12 mouse cellular contexts compared by ENCODE assay signal in genomic region chr8:64422200-64422849, GRCm38 (mm10).
DNase-seq lines count a peak whose midpoint lies in the region; ATAC-seq lines count a peak whose summit lies in the region.
"Had no signal": no experiment of that assay in that cellular context is flagged by ENCODE, and none has a peak within 500 bp of the region (broad histone marks: within the 10 kb centered on the region; RNA-seq: fewer than 3 reads in every experiment).

No protein-coding gene starts in this region.

- H3K27me3 ChIP-seq in neural tube, embryonic 11.5 days (ENCODE audit: control insufficient read depth, insufficient read depth, low read length), result no peaks in the 10 kb centered on the region
- H3K27me3 ChIP-seq in hindbrain, embryonic 13.5 days, result no peaks in the 10 kb centered on the region
- H3K27me3 ChIP-seq in midbrain, embryonic 16.5 days (ENCODE audit: control insufficient read depth, insufficient read depth, low read depth, low read length), result no peaks in the 10 kb centered on the region
- H3K27me3 ChIP-seq: liver, embryonic 15.5 days had no signal

- no peak overlapping the region for H3K4me2 ChIP-seq in neural tube, embryonic 11.5 days (ENCODE audit: low read depth)
- H3K4me2 ChIP-seq in hindbrain, embryonic 13.5 days, result peak overlapping the region; percentile 9; the same call in 1 of the 2 replicates
- H3K4me2 ChIP-seq in midbrain, embryonic 16.5 days (ENCODE audit: low read length), result no peak overlapping the region
- H3K4me2 ChIP-seq: liver, embryonic 15.5 days had no signal

- 41% methylated on average over 8 of the region's 8 CpGs for WGBS in neural tube, embryonic 11.5 days
- WGBS in hindbrain, embryonic 13.5 days, result 17% methylated on average over 8 of the region's 8 CpGs
- 9% methylated on average over 8 of the region's 8 CpGs for WGBS in midbrain, embryonic 16.5 days

- no peaks in the 10 kb centered on the region for H3K36me3 ChIP-seq in neural tube, embryonic 11.5 days (ENCODE audit: control insufficient read depth, insufficient read depth, low read length)
- no peaks in the 10 kb centered on the region for H3K36me3 ChIP-seq in hindbrain, embryonic 13.5 days
- no peaks in the 10 kb centered on the region for H3K36me3 ChIP-seq in midbrain, embryonic 16.5 days (ENCODE audit: control insufficient read depth, insufficient read depth, low read length)
- H3K36me3 ChIP-seq: liver, embryonic 15.5 days had no signal

- H3K27ac ChIP-seq in neural tube, embryonic 11.5 days (ENCODE audit: low read depth, low read length), result no peak overlapping the region
- H3K27ac ChIP-seq in hindbrain, embryonic 13.5 days, result peak overlapping the region; percentile 23; the same call in 1 of the 2 replicates
- H3K27ac ChIP-seq in midbrain, embryonic 16.5 days (ENCODE audit: low read length), result no peak overlapping the region
- H3K27ac ChIP-seq: liver, embryonic 15.5 days had no signal

- no peak overlapping the region for H3K4me3 ChIP-seq in neural tube, embryonic 11.5 days (ENCODE audit: low read depth, low read length)
- no peak overlapping the region for H3K4me3 ChIP-seq in hindbrain, embryonic 13.5 days
- no peak overlapping the region for H3K4me3 ChIP-seq in midbrain, embryonic 16.5 days (ENCODE audit: low read depth, low read length)
- H3K4me3 ChIP-seq: liver, embryonic 15.5 days had no signal

- H3K9me3 ChIP-seq in neural tube, embryonic 11.5 days (ENCODE audit: control insufficient read depth, low read length), result no peaks in the 10 kb centered on the region
- H3K9me3 ChIP-seq in hindbrain, embryonic 13.5 days, result no peaks in the 10 kb centered on the region
- H3K9me3 ChIP-seq in midbrain, embryonic 16.5 days (replicated peaks; ENCODE audit: control insufficient read depth, low read length, poor library complexity, severe bottlenecking), result no peaks in the 10 kb centered on the region
- H3K9me3 ChIP-seq: liver, embryonic 15.5 days had no signal

- no peak overlapping the region for H3K9ac ChIP-seq in neural tube, embryonic 11.5 days (ENCODE audit: low read length)
- no peak overlapping the region for H3K9ac ChIP-seq in hindbrain, embryonic 13.5 days
- no peak overlapping the region for H3K9ac ChIP-seq in midbrain, embryonic 16.5 days (ENCODE audit: low read depth, low read length)
- H3K9ac ChIP-seq: liver, embryonic 15.5 days had no signal

- peak; percentile 60; the same call in 1 of the 2 replicates for ATAC-seq in neural tube, embryonic 11.5 days (ENCODE audit: insufficient read depth, low FRiP score, low TSS enrichment)
- peak; percentile 74 for ATAC-seq in hindbrain, embryonic 13.5 days (ENCODE audit: low FRiP score)
- ATAC-seq in midbrain, embryonic 16.5 days, result peak; percentile 80
- no peak for ATAC-seq in erythroblast, adult 5-6 weeks (replicated peaks; ENCODE audit: low FRiP score, poor library complexity, severe bottlenecking)

- peaks cover 4% of the 10 kb centered on the region; the same call in 1 of the 2 replicates for H3K4me1 ChIP-seq in neural tube, embryonic 11.5 days (ENCODE audit: control insufficient read depth, insufficient read depth, low read length)
- H3K4me1 ChIP-seq in hindbrain, embryonic 13.5 days (replicated peaks), result peaks cover 17% of the 10 kb centered on the region
- H3K4me1 ChIP-seq in midbrain, embryonic 16.5 days (ENCODE audit: control insufficient read depth, insufficient read depth, low read length), result peaks cover 5% of the 10 kb centered on the region; the same call in 1 of the 2 replicates
- H3K4me1 ChIP-seq: liver, embryonic 15.5 days had no signal

- no peak for DNase-seq in neural tube, embryonic 11.5 days (ENCODE audit: low spot score)
- no peak for DNase-seq in neural tube, embryonic 10.5 days (ENCODE audit: extremely low spot score, low spot score)
- no peak for DNase-seq in kidney, adult 11 months
- DNase-seq in adrenal gland, postnatal 25 days, result no peak
- DNase-seq: heart, adult 11 months; lung, postnatal 14 days; right cerebral cortex, postnatal 25 days; thymus, postnatal 4 days had no signal
